Mouse (Mus musculus): ENCODE measurements around the gene Fig4. TPM values are rescaled to one million over a fixed set of nuclear protein-coding genes. Genes with fewer than 3 reads are reported as not detected.

Gene Fig4
- polyA plus RNA-seq, 1 experiment = 11.9 TPM

DNA sequence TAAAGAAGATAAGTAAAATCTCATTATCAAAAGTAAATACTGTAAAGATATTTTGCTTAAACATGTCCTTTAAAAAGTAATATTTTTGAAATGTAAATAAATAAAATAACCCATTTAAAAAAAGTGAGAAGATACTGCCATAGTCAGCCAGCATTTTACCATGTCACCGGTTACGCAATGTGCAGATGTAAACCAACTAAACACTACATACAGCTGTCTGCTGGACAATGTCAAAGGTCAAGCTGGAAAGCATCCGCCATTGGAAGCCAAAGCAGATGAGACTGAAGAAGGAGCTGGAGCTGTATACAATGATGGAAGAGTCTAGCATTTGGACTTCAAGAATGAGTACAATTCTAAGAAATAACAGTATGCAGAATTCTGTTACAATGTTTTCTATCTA is 15.4 kb downstream of the Fig4 start:
- H3K79me2 ChIP-seq (ENCODE audit: control insufficient read depth, insufficient read depth) = no peaks in the 10 kb centered on the region
- no peak overlapping the region for H3K4me3 ChIP-seq
- H3ac ChIP-seq (ENCODE audit: control insufficient read depth, insufficient read length) = no peak overlapping the region
- H3K4me2 ChIP-seq (ENCODE audit: low read depth) = no peak overlapping the region
- no peak for TF ChIP-seq TCF12 (IDR thresholded peaks at IDR 0.05; ENCODE audit: insufficient read depth, poor library complexity, severe bottlenecking)
- TF ChIP-seq CEBPB (IDR thresholded peaks at IDR 0.05; ENCODE audit: insufficient read depth, poor library complexity, severe bottlenecking) = peak; percentile 42; the same call in 1 of the 2 replicates
- TF ChIP-seq SRF (IDR thresholded peaks at IDR 0.05; ENCODE audit: control insufficient read depth, insufficient read length, low read depth) = no peak
- no peaks in the 10 kb centered on the region for H3K27me3 ChIP-seq (ENCODE audit: control insufficient read depth, insufficient read depth, insufficient read length)
- H3K36me3 ChIP-seq (ENCODE audit: control insufficient read depth, insufficient read depth) = no peaks in the 10 kb centered on the region

GRCm38 (mm10) chr10:41282086-41282485 is 21.0 kb downstream of the Fig4 start:
- Histone ChIP-seq H3K36me3 (ENCODE audit: control insufficient read depth, insufficient read depth) (no peaks in the 10 kb centered on the region), H3ac (ENCODE audit: control insufficient read depth, insufficient read length) (no peak overlapping the region), H3K79me2 (ENCODE audit: control insufficient read depth, insufficient read depth) (no peaks in the 10 kb centered on the region), H3K27me3 (ENCODE audit: control insufficient read depth, insufficient read depth, insufficient read length) (no peaks in the 10 kb centered on the region), H3K4me3 (no peak overlapping the region), H3K4me2 (ENCODE audit: low read depth) (no peak overlapping the region)
- no peak for TF ChIP-seq POLR2A (IDR thresholded peaks at IDR 0.05; ENCODE audit: insufficient read length, low read depth)
- TF ChIP-seq E2F4 (IDR thresholded peaks at IDR 0.05; ENCODE audit: insufficient read depth) = no peak
- no peak for TF ChIP-seq TCF3 (IDR thresholded peaks at IDR 0.05; ENCODE audit: insufficient read length, low read depth)
- no peak for TF ChIP-seq TCF12 (IDR thresholded peaks at IDR 0.05; ENCODE audit: insufficient read depth, poor library complexity, severe bottlenecking)
- no peak for TF ChIP-seq MYOD1 (IDR thresholded peaks at IDR 0.05; ENCODE audit: control insufficient read depth in 1 of 3, insufficient read length in 2 of 3, low read depth in 2 of 3)
- TF ChIP-seq MAX (IDR thresholded peaks at IDR 0.05; ENCODE audit: low read depth) = no peak
- no peak for TF ChIP-seq REST (IDR thresholded peaks at IDR 0.05; ENCODE audit: insufficient read depth, insufficient read length)
- no peak for TF ChIP-seq USF1 (IDR thresholded peaks at IDR 0.05; ENCODE audit: low read depth)
- TF ChIP-seq MYOG (IDR thresholded peaks at IDR 0.05; ENCODE audit: control insufficient read depth in 1 of 3, insufficient read depth in 1 of 3, insufficient read length in 2 of 3, low read depth in 2 of 3) = no peak
- TF ChIP-seq POLR2AphosphoS2 (IDR thresholded peaks at IDR 0.05; ENCODE audit: insufficient read length, low read depth) = no peak
- no peak for TF ChIP-seq SRF (IDR thresholded peaks at IDR 0.05; ENCODE audit: control insufficient read depth, insufficient read length, low read depth)
- no peak for TF ChIP-seq CEBPB (IDR thresholded peaks at IDR 0.05; ENCODE audit: insufficient read depth, poor library complexity, severe bottlenecking)

DNA sequence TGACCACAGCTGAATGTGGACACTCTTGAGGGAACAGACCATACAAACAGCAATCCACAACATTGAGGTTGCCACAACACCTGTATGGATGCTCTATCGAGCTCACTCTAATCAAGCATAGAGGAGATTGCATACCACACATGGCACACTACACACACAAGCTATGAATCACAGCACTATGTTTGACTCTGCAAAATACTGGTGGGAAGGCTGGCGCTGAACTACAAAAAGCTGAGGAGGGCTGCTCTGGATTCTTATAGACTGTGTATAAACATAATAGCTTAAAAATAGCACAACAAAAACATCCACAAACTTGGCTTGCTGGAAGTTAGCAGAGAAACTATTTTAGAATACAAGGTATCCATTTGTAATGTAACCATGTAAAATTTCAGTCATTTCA is 22.3 kb downstream of the Fig4 start:
- Histone ChIP-seq H3K4me3 (no peak overlapping the region), H3K79me2 (ENCODE audit: control insufficient read depth, insufficient read depth) (no peaks in the 10 kb centered on the region), H3K4me2 (ENCODE audit: low read depth) (peak overlapping the region; percentile 18), H3ac (ENCODE audit: control insufficient read depth, insufficient read length) (no peak overlapping the region), H3K36me3 (ENCODE audit: control insufficient read depth, insufficient read depth) (no peaks in the 10 kb centered on the region), H3K27me3 (ENCODE audit: control insufficient read depth, insufficient read depth, insufficient read length) (no peaks in the 10 kb centered on the region)
- TF ChIP-seq USF1 (IDR thresholded peaks at IDR 0.05; ENCODE audit: low read depth) = no peak
- no peak for TF ChIP-seq REST (IDR thresholded peaks at IDR 0.05; ENCODE audit: insufficient read depth, insufficient read length)

- Histone ChIP-seq H3ac (ENCODE audit: control insufficient read depth, insufficient read length) (no peak overlapping the region), H3K4me2 (ENCODE audit: low read depth) (peak overlapping the region; percentile 37), H3K36me3 (ENCODE audit: control insufficient read depth, insufficient read depth) (no peaks in the 10 kb centered on the region), H3K79me2 (ENCODE audit: control insufficient read depth, insufficient read depth) (no peaks in the 10 kb centered on the region), H3K4me3 (no peak overlapping the region), H3K27me3 (ENCODE audit: control insufficient read depth, insufficient read depth, insufficient read length) (no peaks in the 10 kb centered on the region)
- TF ChIP-seq MYOD1 (IDR thresholded peaks at IDR 0.05; ENCODE audit: control insufficient read depth in 1 of 3, insufficient read length in 2 of 3, low read depth in 2 of 3) = peak; percentile 61 to 97 (median 97)
- TF ChIP-seq MYOG (IDR thresholded peaks at IDR 0.05; ENCODE audit: control insufficient read depth in 1 of 3, insufficient read depth in 1 of 3, insufficient read length in 2 of 3, low read depth in 2 of 3) = peak; percentile 98 to 99 (median 99)
- 0 out of 2 replicates have a peak, but pooled peaks have one; percentile 18 for TF ChIP-seq CEBPB (IDR thresholded peaks at IDR 0.05; ENCODE audit: insufficient read depth, poor library complexity, severe bottlenecking)
- no peak for TF ChIP-seq POLR2A (IDR thresholded peaks at IDR 0.05; ENCODE audit: insufficient read length, low read depth)
- TF ChIP-seq E2F4 (IDR thresholded peaks at IDR 0.05; ENCODE audit: insufficient read depth) = no peak
- TF ChIP-seq USF1 (IDR thresholded peaks at IDR 0.05; ENCODE audit: low read depth) = no peak
- peak; percentile 92 for TF ChIP-seq TCF12 (IDR thresholded peaks at IDR 0.05; ENCODE audit: insufficient read depth, poor library complexity, severe bottlenecking)
- no peak for TF ChIP-seq MAX (IDR thresholded peaks at IDR 0.05; ENCODE audit: low read depth)
- no peak for TF ChIP-seq POLR2AphosphoS2 (IDR thresholded peaks at IDR 0.05; ENCODE audit: insufficient read length, low read depth)
- TF ChIP-seq TCF3 (IDR thresholded peaks at IDR 0.05; ENCODE audit: insufficient read length, low read depth) = peak; percentile 95
- TF ChIP-seq REST (IDR thresholded peaks at IDR 0.05; ENCODE audit: insufficient read depth, insufficient read length) = no peak
- TF ChIP-seq SRF (IDR thresholded peaks at IDR 0.05; ENCODE audit: control insufficient read depth, insufficient read length, low read depth) = no peak
These were observed 22.9 kb downstream of the Fig4 start for GRCm38 (mm10) chr10:41280177-41280576.

- H3K4me2 ChIP-seq (ENCODE audit: low read depth) = no peak overlapping the region
- TF ChIP-seq REST (IDR thresholded peaks at IDR 0.05; ENCODE audit: insufficient read depth, insufficient read length) (no peak), POLR2A (IDR thresholded peaks at IDR 0.05; ENCODE audit: insufficient read length, low read depth) (no peak), MYOD1 (IDR thresholded peaks at IDR 0.05; ENCODE audit: control insufficient read depth in 1 of 3, insufficient read length in 2 of 3, low read depth in 2 of 3) (no peak), CEBPB (IDR thresholded peaks at IDR 0.05; ENCODE audit: insufficient read depth, poor library complexity, severe bottlenecking) (no peak)
- no peaks in the 10 kb centered on the region for H3K36me3 ChIP-seq (ENCODE audit: control insufficient read depth, insufficient read depth)
- no peak overlapping the region for H3K4me3 ChIP-seq
- no peak overlapping the region for H3ac ChIP-seq (ENCODE audit: control insufficient read depth, insufficient read length)
- H3K79me2 ChIP-seq (ENCODE audit: control insufficient read depth, insufficient read depth) = no peaks in the 10 kb centered on the region
- H3K27me3 ChIP-seq (ENCODE audit: control insufficient read depth, insufficient read depth, insufficient read length) = no peaks in the 10 kb centered on the region
These were observed 24.3 kb downstream of the Fig4 start for GRCm38 (mm10) chr10:41278808-41279207.

Measured in myocyte (in vitro differentiated cells).